Mouse (Mus musculus): ENCODE measurements at regions not wholly inside any gene's neighbourhood (a gene's known extent, or its start where the extent isn't known, plus 50 kb on each side); places are given as distances from the start of the nearest gene placed in this dataset.

GRCm38 (mm10) chr7:82970599-82970998, 103.5 kb downstream of the Mex3b start:
- Histone ChIP-seq H3K4me1 (ENCODE audit: control insufficient read depth, low read depth, low read length) (no peaks in the 10 kb centered on the region), H3K36me3 (ENCODE audit: control insufficient read depth, insufficient read depth) (no peaks in the 10 kb centered on the region), H3K27ac (ENCODE audit: low read length) (no peak overlapping the region), H3K9ac (ENCODE audit: low read depth, low read length) (no peak overlapping the region), H3K4me3 (ENCODE audit: low read depth, low read length) (no peak overlapping the region), H3K4me2 (ENCODE audit: low read depth, low read length) (no peak overlapping the region), H3K27me3 (ENCODE audit: control insufficient read depth, insufficient read depth, low read depth, low read length) (no peaks in the 10 kb centered on the region), H3K9me3 (replicated peaks; ENCODE audit: control insufficient read depth, low read length) (no peaks in the 10 kb centered on the region)
- ATAC-seq (ENCODE audit: low read depth): no peak
- WGBS (ENCODE audit: insufficient replicate concordance): 26% methylated on average over 1 of the region's 1 CpGs

- Histone ChIP-seq H3K4me3 (ENCODE audit: low read depth, low read length) (no peak overlapping the region), H3K27ac (ENCODE audit: low read length) (no peak overlapping the region), H3K9me3 (replicated peaks; ENCODE audit: control insufficient read depth, low read length) (no peaks in the 10 kb centered on the region), H3K27me3 (ENCODE audit: control insufficient read depth, insufficient read depth, low read depth, low read length) (no peaks in the 10 kb centered on the region), H3K4me1 (ENCODE audit: control insufficient read depth, low read depth, low read length) (no peaks in the 10 kb centered on the region), H3K9ac (ENCODE audit: low read depth, low read length) (no peak overlapping the region), H3K36me3 (ENCODE audit: control insufficient read depth, insufficient read depth) (no peaks in the 10 kb centered on the region), H3K4me2 (ENCODE audit: low read depth, low read length) (no peak overlapping the region)
- 42% methylated on average over 5 of the region's 5 CpGs for WGBS (ENCODE audit: insufficient replicate concordance)
- no peak for ATAC-seq (ENCODE audit: low read depth)
These were observed 104.1 kb downstream of the Mex3b start for GRCm38 (mm10) chr7:82971244-82971643.

- no peak overlapping the region for H3K9ac ChIP-seq (ENCODE audit: low read depth, low read length)
- 66% methylated on average over 12 of the region's 12 CpGs for WGBS (ENCODE audit: insufficient replicate concordance)
These were observed 105.3 kb downstream of the Mex3b start for GRCm38 (mm10) chr7:82972214-82973006.

GRCm38 (mm10) chr7:82990708-82991107, 123.6 kb downstream of the Mex3b start:
- no peaks in the 10 kb centered on the region for H3K36me3 ChIP-seq (ENCODE audit: control insufficient read depth, insufficient read depth)
- no peak overlapping the region for H3K4me3 ChIP-seq (ENCODE audit: low read depth, low read length)
- no peak overlapping the region for H3K4me2 ChIP-seq (ENCODE audit: low read depth, low read length)
- H3K9me3 ChIP-seq (replicated peaks; ENCODE audit: control insufficient read depth, low read length): no peaks in the 10 kb centered on the region
- H3K27me3 ChIP-seq (ENCODE audit: control insufficient read depth, insufficient read depth, low read depth, low read length): no peaks in the 10 kb centered on the region
- no peak overlapping the region for H3K9ac ChIP-seq (ENCODE audit: low read depth, low read length)
- ATAC-seq (ENCODE audit: low read depth): no peak
- no peak overlapping the region for H3K27ac ChIP-seq (ENCODE audit: low read length)
- no peaks in the 10 kb centered on the region for H3K4me1 ChIP-seq (ENCODE audit: control insufficient read depth, low read depth, low read length)

More at GRCm38 (mm10) chr7:82972214-82973006, 105.3 kb downstream of the Mex3b start:
- H3K27ac ChIP-seq (ENCODE audit: low read length): no peak overlapping the region
- ATAC-seq (ENCODE audit: low read depth): no peak
- H3K4me2 ChIP-seq (ENCODE audit: low read depth, low read length): no peak overlapping the region
- H3K9me3 ChIP-seq (replicated peaks; ENCODE audit: control insufficient read depth, low read length): no peaks in the 10 kb centered on the region
- H3K4me1 ChIP-seq (ENCODE audit: control insufficient read depth, low read depth, low read length): no peaks in the 10 kb centered on the region
- H3K36me3 ChIP-seq (ENCODE audit: control insufficient read depth, insufficient read depth): no peaks in the 10 kb centered on the region
- no peaks in the 10 kb centered on the region for H3K27me3 ChIP-seq (ENCODE audit: control insufficient read depth, insufficient read depth, low read depth, low read length)
- H3K4me3 ChIP-seq (ENCODE audit: low read depth, low read length): no peak overlapping the region

GRCm38 (mm10) chr7:82993136-82993535, 126.0 kb downstream of the Mex3b start:
- Histone ChIP-seq H3K4me2 (ENCODE audit: low read depth, low read length) (no peak overlapping the region), H3K9me3 (replicated peaks; ENCODE audit: control insufficient read depth, low read length) (no peaks in the 10 kb centered on the region), H3K36me3 (ENCODE audit: control insufficient read depth, insufficient read depth) (no peaks in the 10 kb centered on the region), H3K4me1 (ENCODE audit: control insufficient read depth, low read depth, low read length) (no peaks in the 10 kb centered on the region), H3K27ac (ENCODE audit: low read length) (no peak overlapping the region), H3K9ac (ENCODE audit: low read depth, low read length) (no peak overlapping the region), H3K27me3 (ENCODE audit: control insufficient read depth, insufficient read depth, low read depth, low read length) (no peaks in the 10 kb centered on the region), H3K4me3 (ENCODE audit: low read depth, low read length) (no peak overlapping the region)
- no peak for ATAC-seq (ENCODE audit: low read depth)
- 50% methylated on average over 5 of the region's 5 CpGs for WGBS (ENCODE audit: insufficient replicate concordance)

- H3K27me3 ChIP-seq (ENCODE audit: control insufficient read depth, insufficient read depth, low read depth, low read length): no peaks in the 10 kb centered on the region
- no peak for ATAC-seq (ENCODE audit: low read depth)
- no peaks in the 10 kb centered on the region for H3K9me3 ChIP-seq (replicated peaks; ENCODE audit: control insufficient read depth, low read length)
- H3K4me1 ChIP-seq (ENCODE audit: control insufficient read depth, low read depth, low read length): no peaks in the 10 kb centered on the region
- 63% methylated on average over 2 of the region's 2 CpGs for WGBS (ENCODE audit: insufficient replicate concordance)
- no peak overlapping the region for H3K4me3 ChIP-seq (ENCODE audit: low read depth, low read length)
- H3K4me2 ChIP-seq (ENCODE audit: low read depth, low read length): no peak overlapping the region
- no peaks in the 10 kb centered on the region for H3K36me3 ChIP-seq (ENCODE audit: control insufficient read depth, insufficient read depth)
- H3K27ac ChIP-seq (ENCODE audit: low read length): no peak overlapping the region
- H3K9ac ChIP-seq (ENCODE audit: low read depth, low read length): no peak overlapping the region
These were observed 131.7 kb downstream of the Mex3b start for GRCm38 (mm10) chr7:82998848-82999247.

GRCm38 (mm10) chr7:83007540-83007939, 140.4 kb downstream of the Mex3b start:
- Histone ChIP-seq H3K27ac (ENCODE audit: low read length) (no peak overlapping the region), H3K9ac (ENCODE audit: low read depth, low read length) (no peak overlapping the region), H3K4me1 (ENCODE audit: control insufficient read depth, low read depth, low read length) (no peaks in the 10 kb centered on the region), H3K4me2 (ENCODE audit: low read depth, low read length) (no peak overlapping the region), H3K36me3 (ENCODE audit: control insufficient read depth, insufficient read depth) (no peaks in the 10 kb centered on the region), H3K9me3 (replicated peaks; ENCODE audit: control insufficient read depth, low read length) (no peaks in the 10 kb centered on the region), H3K27me3 (ENCODE audit: control insufficient read depth, insufficient read depth, low read depth, low read length) (no peaks in the 10 kb centered on the region), H3K4me3 (ENCODE audit: low read depth, low read length) (no peak overlapping the region)
- no peak for ATAC-seq (ENCODE audit: low read depth)
- 61% methylated on average over 4 of the region's 4 CpGs for WGBS (ENCODE audit: insufficient replicate concordance)

GRCm38 (mm10) chr7:83012145-83012544, 145.0 kb downstream of the Mex3b start:
- WGBS (ENCODE audit: insufficient replicate concordance): 67% methylated on average over 2 of the region's 2 CpGs
- H3K36me3 ChIP-seq (ENCODE audit: control insufficient read depth, insufficient read depth): no peaks in the 10 kb centered on the region
- H3K9me3 ChIP-seq (replicated peaks; ENCODE audit: control insufficient read depth, low read length): no peaks in the 10 kb centered on the region
- H3K9ac ChIP-seq (ENCODE audit: low read depth, low read length): no peak overlapping the region
- ATAC-seq (ENCODE audit: low read depth): no peak
- H3K4me1 ChIP-seq (ENCODE audit: control insufficient read depth, low read depth, low read length): no peaks in the 10 kb centered on the region
- H3K4me2 ChIP-seq (ENCODE audit: low read depth, low read length): no peak overlapping the region
- H3K27ac ChIP-seq (ENCODE audit: low read length): no peak overlapping the region
- no peaks in the 10 kb centered on the region for H3K27me3 ChIP-seq (ENCODE audit: control insufficient read depth, insufficient read depth, low read depth, low read length)
- H3K4me3 ChIP-seq (ENCODE audit: low read depth, low read length): no peak overlapping the region

- Histone ChIP-seq H3K9ac (ENCODE audit: low read depth, low read length) (no peak overlapping the region), H3K27me3 (ENCODE audit: control insufficient read depth, insufficient read depth, low read depth, low read length) (no peaks in the 10 kb centered on the region), H3K36me3 (ENCODE audit: control insufficient read depth, insufficient read depth) (no peaks in the 10 kb centered on the region), H3K4me1 (ENCODE audit: control insufficient read depth, low read depth, low read length) (no peaks in the 10 kb centered on the region), H3K4me2 (ENCODE audit: low read depth, low read length) (no peak overlapping the region), H3K27ac (ENCODE audit: low read length) (no peak overlapping the region), H3K9me3 (replicated peaks; ENCODE audit: control insufficient read depth, low read length) (no peaks in the 10 kb centered on the region), H3K4me3 (ENCODE audit: low read depth, low read length) (no peak overlapping the region)
- WGBS (ENCODE audit: insufficient replicate concordance): 54% methylated on average over 7 of the region's 7 CpGs
- ATAC-seq (ENCODE audit: low read depth): no peak
These were observed 147.9 kb downstream of the Mex3b start for GRCm38 (mm10) chr7:83014725-83015690.

Data from liver, embryonic 16.5 days (tissue).